Mouse (Mus musculus) cerebellum, adult 18-20 months (tissue): ENCODE data around the gene S100a5.

ENCODE experiments used
- DNase-seq, 2 experiments: peaks; one replicate each; pipeline ENCODE4 v3.0.0; 2021

Gene S100a5

GRCm38 (mm10) chr3:90600458-90601195 is 7.7 kb upstream of the S100a5 start:
- no peak for DNase-seq

- DNase-seq = no peak
These were observed 6.7 kb upstream of the S100a5 start, which contains the start of gene Gm42674 for GRCm38 (mm10) chr3:90601486-90602110. Gene Gm42674, plus strand, starts transcription at chr3:90601904.

- no peak for DNase-seq
These were observed 4.7 kb upstream of the S100a5 start, which contains the start of gene S100a4 for GRCm38 (mm10) chr3:90603623-90604022. Gene S100a4, plus strand, starts transcription at chr3:90603771.

- DNase-seq = no peak
These were observed 3.9 kb upstream of the S100a5 start for GRCm38 (mm10) chr3:90604416-90604815.

- no peak for DNase-seq
These were observed 3.3 kb upstream of the S100a5 start for GRCm38 (mm10) chr3:90605049-90605448.

GRCm38 (mm10) chr3:90605736-90606135 is 2.6 kb upstream of the S100a5 start:
- DNase-seq = no peak

GRCm38 (mm10) chr3:90606185-90606584 is 2.1 kb upstream of the S100a5 start:
- DNase-seq = no peak

- DNase-seq = no peak
These were observed 962 bp upstream of the S100a5 start for GRCm38 (mm10) chr3:90607361-90607760.

- no peak for DNase-seq
These were observed 779 bp downstream of the S100a5 start for GRCm38 (mm10) chr3:90609102-90609501.

GRCm38 (mm10) chr3:90611494-90611893 is 3.2 kb downstream of the S100a5 start:
- no peak for DNase-seq

GRCm38 (mm10) chr3:90612061-90612460 is 3.7 kb downstream of the S100a5 start:
- DNase-seq = no peak

- DNase-seq = peak; percentile 11 to 30
These were observed 4.5 kb downstream of the S100a5 start, which contains the start of gene S100a6 for GRCm38 (mm10) chr3:90612728-90613291. Gene S100a6, plus strand, starts transcription at chr3:90612882.

- no peak for DNase-seq
These were observed 5.3 kb downstream of the S100a5 start for GRCm38 (mm10) chr3:90613461-90614147.

- no peak for DNase-seq
These were observed 5.8 kb downstream of the S100a5 start for GRCm38 (mm10) chr3:90614148-90614530.

GRCm38 (mm10) chr3:90614611-90615251 is 6.4 kb downstream of the S100a5 start:
- no peak for DNase-seq

GRCm38 (mm10) chr3:90615415-90615814 is 7.1 kb downstream of the S100a5 start:
- DNase-seq = peak; percentile 37 to 41

- DNase-seq = no peak
These were observed 7.6 kb downstream of the S100a5 start for GRCm38 (mm10) chr3:90615911-90616310.

- DNase-seq = no peak
These were observed 9.3 kb downstream of the S100a5 start for GRCm38 (mm10) chr3:90617586-90617985.

- no peak for DNase-seq
These were observed 13.2 kb downstream of the S100a5 start for GRCm38 (mm10) chr3:90621552-90621951.

- DNase-seq = no peak
These were observed 15.2 kb downstream of the S100a5 start for GRCm38 (mm10) chr3:90623435-90624071.

- DNase-seq = no peak
These were observed 17.2 kb downstream of the S100a5 start for GRCm38 (mm10) chr3:90625496-90625895.
